Mouse (Mus musculus): ENCODE data around the gene Rhoc. TPM values are rescaled to one million over a fixed set of nuclear protein-coding genes. Genes with fewer than 3 reads are reported as not detected.
"Not testable (repeated sequence)": the region's sequence is repeated elsewhere in the genome, so short reads cannot be mapped to it uniquely, and the experiment has no call there.

The Rhoc gene
- 10 to 100 TPM; 42.1 to 43.3 TPM for total RNA-seq (2021)

DNA sequence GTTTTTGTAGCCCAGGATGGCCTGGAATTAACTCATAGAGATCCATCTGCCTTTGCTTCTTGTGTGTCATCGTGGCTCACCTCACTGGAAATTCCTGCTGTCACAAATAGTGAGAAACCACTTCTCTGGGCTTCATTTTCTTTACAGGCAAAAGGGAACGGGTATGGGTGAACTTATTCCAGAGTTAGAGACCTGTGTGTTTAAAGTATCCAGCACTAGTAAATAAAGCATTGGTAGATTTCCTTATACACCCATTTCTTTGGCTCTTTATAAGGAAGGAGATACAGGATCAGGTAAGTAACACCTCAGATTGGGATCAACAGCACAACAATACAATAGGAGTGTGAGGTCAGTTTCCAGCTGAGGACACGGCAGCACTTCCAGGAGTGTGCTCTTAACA is at the start of gene Rhoc:
Gene Rhoc (plus strand): TSS at position 301 of the 400 bp plus-strand sequence.
- intact Hi-C loops (cut with DNase I): no loop called here
- DNase-seq: no peak

DNA sequence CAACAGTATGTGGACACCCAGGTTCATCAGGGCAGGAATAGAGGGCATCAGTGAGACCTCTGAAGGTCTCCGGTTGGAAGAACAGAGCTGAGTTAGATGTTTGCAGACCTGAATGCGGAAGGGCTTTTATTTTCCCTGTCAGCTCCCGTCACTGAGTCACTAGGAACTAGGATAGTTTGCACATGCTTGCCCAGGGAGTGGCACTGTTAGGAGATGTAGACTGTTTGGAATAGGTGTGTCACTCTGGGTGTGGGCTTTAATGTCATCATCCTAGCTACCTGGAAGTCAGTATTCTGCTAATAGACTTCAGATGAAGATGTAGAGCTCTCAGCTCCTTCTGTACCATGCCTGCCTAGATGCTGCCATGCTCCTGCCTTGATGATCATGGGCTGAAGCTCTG is 46.2 kb upstream of the Rhoc start:
- intact Hi-C loops (cut with DNase I): no loop called here
- DNase-seq: no peak

DNA sequence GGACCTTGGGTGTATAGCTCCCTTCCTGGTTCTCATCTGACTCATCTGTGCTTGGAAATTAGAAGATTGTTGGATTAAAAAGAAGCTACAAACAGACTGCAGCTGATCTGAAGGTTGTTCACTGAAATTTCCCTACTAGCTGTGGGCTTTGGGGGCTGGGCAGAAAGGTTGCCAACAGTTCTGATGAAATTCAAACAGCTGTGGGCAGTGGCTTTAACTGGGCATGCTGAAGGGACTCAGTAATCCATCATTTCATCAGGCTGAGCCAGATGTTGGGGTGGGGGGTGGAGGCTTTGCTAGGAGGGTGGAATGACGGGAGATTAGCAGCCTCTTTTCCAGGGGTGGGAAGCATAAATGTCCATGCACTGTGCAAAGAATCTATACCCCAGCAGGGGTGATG is 45.0 kb upstream of the Rhoc start:
- no peak for DNase-seq

DNA sequence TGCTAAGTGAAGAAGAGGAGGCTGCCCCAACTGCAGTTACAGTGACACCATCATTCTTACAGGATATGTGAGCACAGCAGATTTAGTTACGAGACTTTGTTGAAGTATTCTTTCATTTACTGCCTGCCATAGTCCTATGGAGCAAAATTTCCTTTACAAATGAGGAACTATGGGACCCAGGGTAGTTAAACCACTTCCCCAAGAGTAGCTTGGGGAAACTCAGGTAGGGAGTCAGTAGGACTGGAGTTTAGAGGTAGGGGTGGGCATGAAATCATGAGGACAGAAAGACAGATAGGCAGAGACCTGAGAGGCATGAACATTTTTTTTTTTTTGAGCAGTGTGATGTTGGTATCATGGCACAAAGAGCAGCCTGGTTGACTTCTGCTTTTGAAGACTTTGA is 44.3 kb upstream of the Rhoc start:
- intact Hi-C loops (cut with DNase I): no loop called here
- DNase-seq: no peak

More for the DNA sequence above, 45.0 kb upstream of the Rhoc start:
- intact Hi-C loops (cut with DNase I): no loop called here

DNA sequence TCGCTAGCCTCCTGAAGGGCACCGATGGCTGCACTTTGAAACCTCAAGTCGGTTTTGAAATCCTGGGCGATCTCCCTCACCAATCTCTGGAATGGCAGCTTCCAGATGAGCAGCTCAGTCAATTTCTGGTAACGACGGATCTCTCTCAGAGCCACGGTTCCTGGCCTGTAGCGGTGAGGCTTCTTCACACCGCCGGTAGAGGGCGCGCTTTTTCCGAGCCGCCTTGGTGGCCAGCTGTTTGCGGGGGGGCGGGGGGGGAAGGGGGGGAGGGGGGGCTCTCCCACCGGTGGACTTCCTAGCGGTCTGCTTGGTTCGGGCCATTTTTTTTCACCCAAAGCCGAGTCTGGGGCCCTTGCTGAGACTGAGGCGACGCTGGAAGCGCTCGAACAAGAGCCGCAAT is 35.3 kb upstream of the Rhoc start:
- DNase-seq; intact Hi-C loops (cut with DNase I): not testable (repeated sequence)

DNA sequence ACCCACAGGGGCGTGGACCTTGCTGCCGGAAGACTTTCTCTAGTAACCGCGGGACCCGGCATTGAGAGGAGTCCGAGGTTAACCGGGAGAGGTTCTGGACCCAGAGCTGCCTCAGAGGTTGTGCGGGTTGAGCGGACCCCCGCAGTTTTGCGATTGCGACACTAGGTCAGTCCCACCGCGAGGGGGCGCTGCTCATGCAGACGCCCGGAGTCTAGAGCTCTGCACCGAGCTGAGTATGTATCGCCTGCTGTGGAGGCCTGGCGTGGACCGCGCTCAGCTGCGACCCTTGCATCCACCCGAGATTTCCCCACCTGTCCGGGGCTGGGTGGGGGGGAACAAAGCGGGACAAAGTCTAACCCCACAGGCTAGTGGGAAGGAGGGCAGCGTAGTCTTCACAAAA is 29.8 kb upstream of the Rhoc start:
- intact Hi-C loops (cut with DNase I): no loop called here
- DNase-seq: peak; percentile 85

- intact Hi-C loops (cut with DNase I): no loop called here
Observed at GRCm38 (mm10) chr3:104758869-104759268, 29.3 kb upstream of the Rhoc start.

GRCm38 (mm10) chr3:104762103-104762863 is 25.9 kb upstream of the Rhoc start:
- intact Hi-C loops (cut with DNase I); DNase-seq: not testable (repeated sequence)

More at GRCm38 (mm10) chr3:104758869-104759268, 29.3 kb upstream of the Rhoc start:
- DNase-seq: no peak

- intact Hi-C loops (cut with DNase I): no loop called here
Observed at GRCm38 (mm10) chr3:104765021-104765420, 23.2 kb upstream of the Rhoc start.

GRCm38 (mm10) chr3:104767141-104767540 is 21.0 kb upstream of the Rhoc start:
- no peak for DNase-seq

More at GRCm38 (mm10) chr3:104765021-104765420, 23.2 kb upstream of the Rhoc start:
- no peak for DNase-seq

GRCm38 (mm10) chr3:104767716-104768115 is 20.5 kb upstream of the Rhoc start:
- intact Hi-C loops (cut with DNase I): no loop called here
- no peak for DNase-seq

More at GRCm38 (mm10) chr3:104767141-104767540, 21.0 kb upstream of the Rhoc start:
- intact Hi-C loops (cut with DNase I): no loop called here

GRCm38 (mm10) chr3:104769135-104769534 is 19.0 kb upstream of the Rhoc start:
- no peak for DNase-seq
- intact Hi-C loops (cut with DNase I): no loop called here

GRCm38 (mm10) chr3:104770035-104770434 is 18.1 kb upstream of the Rhoc start:
- peak; percentile 34 for DNase-seq
- intact Hi-C loops (cut with DNase I): no loop called here

GRCm38 (mm10) chr3:104770918-104771317 is 17.3 kb upstream of the Rhoc start:
- intact Hi-C loops (cut with DNase I): no loop called here

GRCm38 (mm10) chr3:104771460-104771859 is 16.7 kb upstream of the Rhoc start:
- intact Hi-C loops (cut with DNase I): no loop called here
- no peak for DNase-seq

More at GRCm38 (mm10) chr3:104770918-104771317, 17.3 kb upstream of the Rhoc start:
- no peak for DNase-seq

GRCm38 (mm10) chr3:104773301-104773700 is 14.9 kb upstream of the Rhoc start:
- no peak for DNase-seq
- intact Hi-C loops (cut with DNase I): no loop called here

DNA sequence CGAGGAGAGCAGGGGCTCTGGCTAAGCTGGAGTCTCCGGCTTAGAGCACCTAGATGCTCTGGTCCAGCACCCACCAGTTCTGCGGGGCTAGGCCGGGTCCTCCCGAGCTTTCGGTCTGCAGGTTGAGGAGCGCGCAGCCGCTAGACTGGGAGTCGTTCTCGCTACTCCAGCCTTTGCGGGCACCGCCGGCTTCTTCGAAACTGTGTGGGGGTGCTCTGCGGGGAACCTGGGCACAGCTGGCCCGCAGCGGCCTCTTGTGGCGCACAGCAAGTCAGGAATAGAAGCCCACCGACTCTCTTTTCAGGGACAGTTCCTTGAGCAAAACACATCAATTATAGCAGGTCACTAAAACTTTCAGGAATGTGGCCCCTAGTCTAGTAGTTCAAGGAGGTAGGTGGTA is 10.8 kb upstream of the Rhoc start:
- intact Hi-C loops (cut with DNase I): loop anchor here (5.0 kb wide), 1 partner anchor 65 kb away; no protein-coding TSS in a partner anchor
- DNase-seq: peak; percentile 26

GRCm38 (mm10) chr3:104779949-104780348 is 8.2 kb upstream of the Rhoc start:
- intact Hi-C loops (cut with DNase I): loop anchor here (5.0 kb wide), 1 partner anchor 68 kb away; no protein-coding TSS in a partner anchor
- peak; percentile 78 for DNase-seq

GRCm38 (mm10) chr3:104780561-104781420 is 7.4 kb upstream of the Rhoc start, which contains the start of gene Ppm1j:
TSS of gene Ppm1j (plus strand) at chr3:104781056.
- peak; percentile 23 for DNase-seq
- intact Hi-C loops (cut with DNase I): no loop called here

GRCm38 (mm10) chr3:104781471-104781903 is 6.7 kb upstream of the Rhoc start, which contains the start of gene Fam19a3:
TSS of gene Fam19a3 (minus strand) at chr3:104781840.
- intact Hi-C loops (cut with DNase I): no loop called here
- no peak for DNase-seq

DNA sequence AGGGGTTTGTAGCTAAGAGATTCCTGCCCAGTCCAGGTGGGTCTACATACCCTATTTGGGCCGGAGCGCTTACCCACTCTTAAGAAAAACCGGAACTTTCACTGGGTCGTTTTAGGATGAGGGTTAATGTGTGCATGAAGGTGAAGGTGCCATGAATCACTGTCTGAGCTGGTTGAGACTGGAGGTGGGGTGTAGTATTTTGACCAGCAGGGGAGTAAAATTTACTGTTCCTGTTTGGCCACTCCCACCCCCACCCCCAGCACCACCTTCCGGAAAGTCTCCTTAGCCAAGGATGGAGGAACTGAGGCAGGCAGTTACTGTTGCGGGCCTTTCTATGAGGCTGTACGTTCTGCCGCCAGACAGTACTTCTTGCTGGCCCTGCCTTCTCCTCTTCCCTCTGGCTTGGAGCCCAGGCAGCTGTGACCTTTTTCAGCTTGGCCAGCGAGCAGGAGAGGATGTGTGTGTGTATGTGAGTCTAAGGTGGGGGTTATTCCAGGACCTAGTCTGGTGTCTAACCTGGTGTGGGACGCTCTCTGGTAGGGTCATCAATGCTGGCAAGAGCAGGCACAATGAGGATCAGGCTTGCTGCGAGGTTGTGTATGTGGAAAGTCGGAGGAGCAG is 6.0 kb upstream of the Rhoc start:
- intact Hi-C loops (cut with DNase I): no loop called here
- peak; percentile 53 for DNase-seq
